ENCODE assay signal across 18 mouse cellular contexts in genomic region chr19:7139321-7139720, GRCm38 (mm10). TPM values are rescaled to one million over a fixed set of nuclear protein-coding genes. Genes with fewer than 3 reads are reported as not detected.
DNase-seq lines count a peak whose midpoint lies in the region; ATAC-seq and TF ChIP-seq lines count a peak whose summit lies in the region.
"Had no signal": no experiment of that assay in that cellular context is flagged by ENCODE, and none has a peak within 500 bp of the region (broad histone marks: within the 10 kb centered on the region; RNA-seq: fewer than 3 reads in every experiment).

No protein-coding gene starts in this region.

- no peak overlapping the region for H3K4me3 ChIP-seq in forebrain, embryonic 10.5 days
- no peak overlapping the region for H3K4me3 ChIP-seq in forebrain, postnatal 0 days (ENCODE audit: low read depth, low read length)
- no peak overlapping the region for H3K4me3 ChIP-seq in hindbrain, embryonic 12.5 days
- H3K4me3 ChIP-seq in hindbrain, postnatal 0 days (ENCODE audit: low read length), result no peak overlapping the region
- no peak overlapping the region for H3K4me3 ChIP-seq in midbrain, embryonic 13.5 days (replicated peaks)
- no peak overlapping the region for H3K4me3 ChIP-seq in midbrain, postnatal 0 days (ENCODE audit: low read depth, low read length)
- H3K4me3 ChIP-seq in midbrain, embryonic 14.5 days (replicated peaks; ENCODE audit: low read depth, low read length), result no peak overlapping the region
- H3K4me3 ChIP-seq: liver, embryonic 12.5 days had no signal

- no peak overlapping the region for H3K9ac ChIP-seq in forebrain, postnatal 0 days
- peak overlapping the region; percentile 48; the same call in 1 of the 2 replicates for H3K9ac ChIP-seq in hindbrain, embryonic 12.5 days
- H3K9ac ChIP-seq in hindbrain, postnatal 0 days (replicated peaks; ENCODE audit: low read length), result no peak overlapping the region
- H3K9ac ChIP-seq in midbrain, embryonic 13.5 days (replicated peaks), result 0 out of 2 replicates have a peak overlapping the region, but pooled peaks have one; percentile 19
- H3K9ac ChIP-seq in midbrain, postnatal 0 days (replicated peaks; ENCODE audit: low read length, poor library complexity, severe bottlenecking), result no peak overlapping the region
- H3K9ac ChIP-seq in midbrain, embryonic 14.5 days (replicated peaks; ENCODE audit: low read length), result no peak overlapping the region
- H3K9ac ChIP-seq: liver, embryonic 12.5 days; lung, embryonic 14.5 days had no signal

- no peak for ATAC-seq in forebrain, postnatal 0 days
- no peak for ATAC-seq in hindbrain, embryonic 12.5 days (ENCODE audit: low FRiP score)
- no peak for ATAC-seq in hindbrain, postnatal 0 days
- no peak for ATAC-seq in midbrain, embryonic 13.5 days
- no peak for ATAC-seq in midbrain, postnatal 0 days (ENCODE audit: low FRiP score)
- no peak for ATAC-seq in midbrain, embryonic 14.5 days (ENCODE audit: low FRiP score, low TSS enrichment)
- ATAC-seq: liver, embryonic 12.5 days had no signal

- H3K9me3 ChIP-seq in forebrain, embryonic 10.5 days, result no peaks in the 10 kb centered on the region
- no peaks in the 10 kb centered on the region for H3K9me3 ChIP-seq in forebrain, postnatal 0 days (ENCODE audit: low read length)
- H3K9me3 ChIP-seq in hindbrain, embryonic 12.5 days (replicated peaks), result no peaks in the 10 kb centered on the region
- H3K9me3 ChIP-seq in hindbrain, postnatal 0 days (ENCODE audit: low read length), result no peaks in the 10 kb centered on the region
- no peaks in the 10 kb centered on the region for H3K9me3 ChIP-seq in midbrain, embryonic 13.5 days
- H3K9me3 ChIP-seq in midbrain, postnatal 0 days (ENCODE audit: low read length), result no peaks in the 10 kb centered on the region
- no peaks in the 10 kb centered on the region for H3K9me3 ChIP-seq in midbrain, embryonic 14.5 days (ENCODE audit: control insufficient read depth, low read length)
- H3K9me3 ChIP-seq: liver, embryonic 12.5 days had no signal

- H3K4me2 ChIP-seq in forebrain, postnatal 0 days (ENCODE audit: low read depth), result no peak overlapping the region
- no peak overlapping the region for H3K4me2 ChIP-seq in hindbrain, embryonic 12.5 days (replicated peaks)
- H3K4me2 ChIP-seq in hindbrain, postnatal 0 days (ENCODE audit: low read depth, low read length), result no peak overlapping the region
- H3K4me2 ChIP-seq in midbrain, embryonic 13.5 days (replicated peaks), result no peak overlapping the region
- H3K4me2 ChIP-seq in midbrain, postnatal 0 days (ENCODE audit: low read depth, low read length, poor library complexity, severe bottlenecking), result no peak overlapping the region
- H3K4me2 ChIP-seq in midbrain, embryonic 14.5 days (ENCODE audit: low read length), result no peak overlapping the region
- H3K4me2 ChIP-seq: liver, embryonic 12.5 days; lung, embryonic 14.5 days had no signal

- no peak for TF ChIP-seq CTCF in forebrain, postnatal 0 days (IDR thresholded peaks at IDR 0.05; ENCODE audit: low read depth)
- no peak for TF ChIP-seq CTCF in hindbrain, postnatal 0 days (IDR thresholded peaks at IDR 0.05; ENCODE audit: low read depth)
- no peak for TF ChIP-seq CTCF in midbrain, postnatal 0 days (IDR thresholded peaks at IDR 0.05)

- H3K4me1 ChIP-seq in forebrain, embryonic 10.5 days, result peaks cover 99% of the 10 kb centered on the region
- peaks cover 42% of the 10 kb centered on the region for H3K4me1 ChIP-seq in forebrain, postnatal 0 days (ENCODE audit: insufficient read depth)
- peaks cover 96% of the 10 kb centered on the region for H3K4me1 ChIP-seq in hindbrain, embryonic 12.5 days
- peaks cover 41% of the 10 kb centered on the region for H3K4me1 ChIP-seq in hindbrain, postnatal 0 days (ENCODE audit: insufficient read depth, low read length)
- peaks cover 98% of the 10 kb centered on the region for H3K4me1 ChIP-seq in midbrain, embryonic 13.5 days (replicated peaks)
- peaks cover 39% of the 10 kb centered on the region for H3K4me1 ChIP-seq in midbrain, postnatal 0 days (ENCODE audit: insufficient read depth, low read length)
- H3K4me1 ChIP-seq in midbrain, embryonic 14.5 days (ENCODE audit: control insufficient read depth, insufficient read depth, low read length), result peaks cover 92% of the 10 kb centered on the region

- peaks cover 98% of the 10 kb centered on the region for H3K27me3 ChIP-seq in forebrain, embryonic 10.5 days (ENCODE audit: poor library complexity, severe bottlenecking)
- no peaks in the 10 kb centered on the region for H3K27me3 ChIP-seq in forebrain, postnatal 0 days (ENCODE audit: insufficient read depth, low read length)
- H3K27me3 ChIP-seq in hindbrain, embryonic 12.5 days, result peaks cover 17% of the 10 kb centered on the region
- 0 out of 2 replicates have a peak, but pooled peaks cover 3% of the 10 kb centered on the region for H3K27me3 ChIP-seq in hindbrain, postnatal 0 days (ENCODE audit: insufficient read depth, low read length)
- H3K27me3 ChIP-seq in midbrain, embryonic 13.5 days, result peaks cover 17% of the 10 kb centered on the region; the same call in 1 of the 2 replicates
- no peaks in the 10 kb centered on the region for H3K27me3 ChIP-seq in midbrain, postnatal 0 days (ENCODE audit: insufficient read depth, low read length)
- H3K27me3 ChIP-seq in midbrain, embryonic 14.5 days (ENCODE audit: control insufficient read depth, insufficient read depth, low read length), result no peaks in the 10 kb centered on the region

- DNase-seq in forebrain, embryonic 10.5 days (ENCODE audit: extremely low spot score, low spot score), result no peak
- DNase-seq in forebrain, postnatal 0 days, result no peak
- no peak for DNase-seq in hindbrain, postnatal 0 days (ENCODE audit: low spot score)
- DNase-seq in midbrain, postnatal 0 days (ENCODE audit: low spot score), result no peak
- no peak for DNase-seq in midbrain, embryonic 14.5 days
- DNase-seq in ovary, postnatal 10 days (ENCODE audit: low spot score), result no peak
- DNase-seq: cerebellum, adult 9-11 months; gastrocnemius, postnatal 36 days; kidney, adult 11 months; lung, embryonic 14.5 days; retina, postnatal 1 day; thymus, postnatal 4 days had no signal

- no peaks in the 10 kb centered on the region for H3K36me3 ChIP-seq in forebrain, embryonic 10.5 days (replicated peaks)
- H3K36me3 ChIP-seq in forebrain, postnatal 0 days (ENCODE audit: insufficient read depth), result no peaks in the 10 kb centered on the region
- no peaks in the 10 kb centered on the region for H3K36me3 ChIP-seq in hindbrain, embryonic 12.5 days
- H3K36me3 ChIP-seq in hindbrain, postnatal 0 days (ENCODE audit: insufficient read depth, low read length), result no peaks in the 10 kb centered on the region
- no peaks in the 10 kb centered on the region for H3K36me3 ChIP-seq in midbrain, embryonic 13.5 days
- H3K36me3 ChIP-seq in midbrain, postnatal 0 days (ENCODE audit: insufficient read depth, low read length), result no peaks in the 10 kb centered on the region
- H3K36me3 ChIP-seq in midbrain, embryonic 14.5 days (ENCODE audit: control insufficient read depth, insufficient read depth, low read length), result no peaks in the 10 kb centered on the region
- H3K36me3 ChIP-seq: liver, embryonic 12.5 days had no signal

- 68% methylated on average over 4 of the region's 4 CpGs for WGBS in forebrain, embryonic 10.5 days
- WGBS in forebrain, postnatal 0 days, result 70% methylated on average over 4 of the region's 4 CpGs
- WGBS in hindbrain, embryonic 12.5 days, result 67% methylated on average over 4 of the region's 4 CpGs
- WGBS in hindbrain, postnatal 0 days, result 62% methylated on average over 4 of the region's 4 CpGs
- 67% methylated on average over 4 of the region's 4 CpGs for WGBS in midbrain, embryonic 13.5 days
- 63% methylated on average over 4 of the region's 4 CpGs for WGBS in midbrain, postnatal 0 days
- 63% methylated on average over 4 of the region's 4 CpGs for WGBS in midbrain, embryonic 14.5 days

- H3K27ac ChIP-seq in forebrain, embryonic 10.5 days, result peak overlapping the region; percentile 52
- no peak overlapping the region for H3K27ac ChIP-seq in forebrain, postnatal 0 days (ENCODE audit: low read depth, low read length)
- peak overlapping the region; percentile 19; the same call in 1 of the 2 replicates for H3K27ac ChIP-seq in hindbrain, embryonic 12.5 days
- H3K27ac ChIP-seq in hindbrain, postnatal 0 days, result no peak overlapping the region
- H3K27ac ChIP-seq in midbrain, embryonic 13.5 days, result 0 out of 2 replicates have a peak overlapping the region, but pooled peaks have one; percentile 11
- H3K27ac ChIP-seq in midbrain, postnatal 0 days (ENCODE audit: low read depth, low read length), result no peak overlapping the region
- peak overlapping the region; percentile 27 for H3K27ac ChIP-seq in midbrain, embryonic 14.5 days (replicated peaks; ENCODE audit: low read depth, low read length)
- H3K27ac ChIP-seq: liver, embryonic 12.5 days; macrophage had no signal

RNA-seq across cellular contexts. Expression of gene Flrt1, which starts 33.8 kb away (rescaled TPM):
- polyA plus RNA-seq in forebrain, embryonic 10.5 days (2016; fragmentation: Nextera tagmentation; extraction: Ambion mirVana), result 4.0 and 4.8 TPM in 2 replicates
- total RNA-seq in forebrain, postnatal 0 days (2014; rRNA removed), result 8.1 and 8.8 TPM in 2 replicates
- polyA plus RNA-seq in forebrain, postnatal 0 days (2015; fragmentation: Nextera tagmentation; extraction: Ambion mirVana), result 6.7 and 11.3 TPM in 2 replicates
- polyA plus RNA-seq in hindbrain, embryonic 12.5 days (2016; fragmentation: Nextera tagmentation; extraction: Ambion mirVana), result 5.5 and 6.6 TPM in 2 replicates
- total RNA-seq in hindbrain, postnatal 0 days (2014; rRNA removed), result 8.4 and 10.1 TPM in 2 replicates
- polyA plus RNA-seq in hindbrain, postnatal 0 days (2015; fragmentation: Nextera tagmentation; extraction: Ambion mirVana), result 7.8 and 8.1 TPM in 2 replicates
- 8.3 and 9.2 TPM in 2 replicates for polyA plus RNA-seq in midbrain, embryonic 13.5 days (2015; fragmentation: Nextera tagmentation; extraction: Ambion mirVana)
- total RNA-seq in midbrain, postnatal 0 days (2014; rRNA removed), result 9.9 and 11.4 TPM in 2 replicates
- polyA plus RNA-seq in midbrain, postnatal 0 days (2015; fragmentation: Nextera tagmentation; extraction: Ambion mirVana), result 9.8 and 11.9 TPM in 2 replicates
- polyA plus RNA-seq in midbrain, embryonic 14.5 days (2014; fragmentation: Nextera tagmentation; extraction: Ambion mirVana), result 7.0 and 10.2 TPM in 2 replicates
- total RNA-seq: hematopoietic stem cell, adult 5-6 weeks; MEL had no signal
- polyA plus RNA-seq: macrophage had no signal

Comparison
In these comparisons a context has a peak if more than half of its experiments do, and no peak if none do; other contexts are left out.
1. H3K27ac ChIP-seq: peak in forebrain, embryonic 10.5 days (single experiment), hindbrain, embryonic 12.5 days (single experiment), midbrain, embryonic 13.5 days (single experiment) and midbrain, embryonic 14.5 days (single experiment); none in forebrain, postnatal 0 days (single experiment), hindbrain, postnatal 0 days (single experiment) and midbrain, postnatal 0 days (single experiment).
2. H3K9ac ChIP-seq: peak in hindbrain, embryonic 12.5 days (single experiment) and midbrain, embryonic 13.5 days (single experiment); none in forebrain, postnatal 0 days (single experiment), hindbrain, postnatal 0 days (single experiment), midbrain, postnatal 0 days (single experiment) and midbrain, embryonic 14.5 days (single experiment).